Mouse (Mus musculus): ENCODE measurements around the gene Ofcc1.

GRCm38 (mm10) chr13:39979294-39980061 is 381.8 kb downstream of the Ofcc1 start:
- TF ChIP-seq POLR2A (IDR thresholded peaks at IDR 0.05; ENCODE audit: borderline replicate concordance, extremely low read depth, low read depth, low read length) (no peak), CTCF (IDR thresholded peaks at IDR 0.05; ENCODE audit: insufficient read depth, low read length) (no peak)
